Mouse (Mus musculus) layer of hippocampus, adult 2 months (tissue): ENCODE data around the gene Olfr1324. TPM values are rescaled to one million over a fixed set of nuclear protein-coding genes. Genes with fewer than 3 reads are reported as not detected.
"Not testable (repeated sequence)": the region's sequence is repeated elsewhere in the genome, so short reads cannot be mapped to it uniquely, and the experiment has no call there.

Source experiments
- DNase-seq, 2 experiments: peaks; one replicate each; pipeline ENCODE4 v3.0.0; 2022; ENCODE audit warnings: low spot score in 2 of 2
- H3K27ac ChIP-seq: fragments of 200-600 bp; 2 replicates; pipeline ENCODE4 v1.8.1; 2022
- H3K4me3 ChIP-seq: fragments of 200-600 bp; 2 replicates; pipeline ENCODE4 v1.8.1; 2022; ENCODE audit warnings: mild to moderate bottlenecking
- CTCF ChIP-seq: fragments of 200-600 bp; conservative IDR thresholded peaks from 2 replicates; pipeline ENCODE4 v1.8.1; 2022; ENCODE audit warnings: antibody characterized with exemption, mild to moderate bottlenecking, moderate library complexity
- long read RNA-seq, 2 experiments: library from polyadenylated mRNA; stranded (forward); transcript quantifications; one replicate each; pipeline ENCODE4 v2.0.0; 2021; ENCODE audit warnings: borderline mapping rate in 2 of 2
- total RNA-seq, 2 experiments: library from RNA; stranded (reverse); gene quantifications; 2 replicates each; pipeline ENCODE4 v1.2.3; 2021

Olfr1324 gene
- total RNA-seq, result not detected
- long read RNA-seq, experiment 1, result 0 reads
- long read RNA-seq, experiment 2, result 0 reads

GRCm38 (mm10) chrX:50428398-50428797, at the start of gene Olfr1324:
TSS of gene Olfr1324 (minus strand) at chrX:50428498.
- DNase-seq, result no peak
- no peak within 1 kb of the TSS for H3K4me3 ChIP-seq
- no peak for TF ChIP-seq CTCF

GRCm38 (mm10) chrX:50470341-50470740, 42.0 kb upstream of the Olfr1324 start:
- H3K27ac ChIP-seq, DNase-seq, H3K4me3 ChIP-seq: not testable (repeated sequence)

More at GRCm38 (mm10) chrX:50428398-50428797, at the start of gene Olfr1324:
- H3K27ac ChIP-seq, result no peak within 1 kb of the TSS

- Histone ChIP-seq H3K27ac (no peak overlapping the region), H3K4me3 (no peak overlapping the region)
- no peak for DNase-seq
- TF ChIP-seq CTCF, result no peak
These were observed 27.8 kb upstream of the Olfr1324 start for GRCm38 (mm10) chrX:50456136-50456535.

GRCm38 (mm10) chrX:50443352-50443751, 15.1 kb upstream of the Olfr1324 start:
- Histone ChIP-seq H3K4me3 (no peak overlapping the region), H3K27ac (no peak overlapping the region)
- TF ChIP-seq CTCF, result no peak
- no peak for DNase-seq

- TF ChIP-seq CTCF, result no peak
- DNase-seq, result no peak
- H3K27ac ChIP-seq, result no peak overlapping the region
- no peak overlapping the region for H3K4me3 ChIP-seq
These were observed 14.4 kb upstream of the Olfr1324 start for GRCm38 (mm10) chrX:50442696-50443095.

- no peak for TF ChIP-seq CTCF
- DNase-seq, result no peak
- no peak overlapping the region for H3K4me3 ChIP-seq
- no peak overlapping the region for H3K27ac ChIP-seq
These were observed 4.2 kb upstream of the Olfr1324 start for GRCm38 (mm10) chrX:50432499-50432898.

GRCm38 (mm10) chrX:50427712-50428328, 478 bp downstream of the Olfr1324 start:
- TF ChIP-seq CTCF, result no peak
- Histone ChIP-seq H3K27ac (no peak overlapping the region), H3K4me3 (no peak overlapping the region)
- no peak for DNase-seq

- Histone ChIP-seq H3K4me3 (no peak overlapping the region), H3K27ac (peak overlapping the region; percentile 23; the same call in 1 of the 2 replicates)
- no peak for TF ChIP-seq CTCF
- peak in 1 of 2 experiments; percentile 7 for DNase-seq
These were observed 2.3 kb downstream of the Olfr1324 start for GRCm38 (mm10) chrX:50425899-50426436.

GRCm38 (mm10) chrX:50410361-50410760, 17.9 kb downstream of the Olfr1324 start:
- H3K27ac ChIP-seq, DNase-seq, H3K4me3 ChIP-seq: not testable (repeated sequence)

GRCm38 (mm10) chrX:50390616-50391015, 37.7 kb downstream of the Olfr1324 start:
- H3K27ac ChIP-seq, DNase-seq, H3K4me3 ChIP-seq: not testable (repeated sequence)

- no peak for TF ChIP-seq CTCF
- no peak for DNase-seq
- no peak overlapping the region for H3K4me3 ChIP-seq
- no peak overlapping the region for H3K27ac ChIP-seq
These were observed 53.3 kb downstream of the Olfr1324 start for GRCm38 (mm10) chrX:50374978-50375377.
